Mouse (Mus musculus) telencephalon, adult 2 months (tissue): ENCODE results near the gene Tnpo3.
"Not testable (repeated sequence)": the region's sequence is repeated elsewhere in the genome, so short reads cannot be mapped to it uniquely, and the experiment has no call there.

ENCODE experiments used
- DNase-seq: peaks from one replicate; pipeline ENCODE4 v3.0.0-alpha.2; 2011; ENCODE audit warnings: low read depth, low spot score

The Tnpo3 gene

DNA sequence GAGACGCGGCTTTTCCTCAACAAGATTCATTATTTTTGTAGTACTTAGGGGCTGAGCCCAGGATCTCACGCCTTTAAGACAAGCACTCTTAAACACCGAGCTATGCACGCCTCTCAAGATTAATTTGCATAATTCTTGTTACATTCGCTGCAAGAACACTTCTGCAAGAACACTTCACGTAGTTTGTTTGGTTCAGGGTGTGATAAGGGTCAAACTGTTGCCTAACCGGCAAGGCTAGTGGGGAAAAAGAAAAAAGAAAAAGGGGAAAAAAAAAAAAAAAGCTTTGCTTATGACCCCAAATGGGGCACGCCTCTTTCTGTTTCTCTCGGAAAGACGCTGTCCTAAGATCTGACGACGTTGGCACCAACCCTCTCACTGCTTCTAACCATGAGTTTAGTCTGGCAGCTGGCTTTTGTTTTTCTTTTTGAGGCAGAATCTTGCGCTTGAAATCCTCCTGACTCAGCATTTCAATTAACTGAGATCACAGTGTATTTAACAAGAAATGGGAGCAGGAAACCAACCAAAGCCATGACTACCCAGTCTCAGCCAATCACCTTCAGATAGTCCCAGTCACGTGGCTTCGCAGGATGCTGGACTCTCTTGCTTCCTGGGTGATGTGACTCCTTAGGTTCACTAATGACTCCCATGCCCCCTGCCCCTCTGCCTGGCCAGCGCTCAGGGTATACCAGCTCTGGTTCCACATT is 11.3 kb upstream of the Tnpo3 start:
- no peak for DNase-seq

DNA sequence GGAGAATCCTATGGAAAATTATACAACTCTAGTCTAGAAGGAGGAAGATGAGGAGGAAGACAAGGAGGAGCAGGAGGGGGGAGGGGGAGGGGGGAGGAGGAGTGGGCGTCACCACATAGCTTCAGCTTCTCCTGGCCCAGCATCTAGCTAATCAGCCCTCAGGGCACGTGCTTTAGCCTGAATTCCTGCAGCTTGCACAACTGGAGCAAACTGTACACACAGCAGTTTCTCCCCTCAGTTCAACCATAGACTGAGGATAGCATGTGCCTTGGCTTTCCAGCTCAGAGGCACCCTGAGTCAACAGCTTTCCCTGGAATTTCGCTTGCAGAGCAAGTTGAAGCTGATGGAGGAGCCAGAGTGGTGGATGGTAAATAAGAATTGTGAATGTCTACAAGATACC is 10.5 kb upstream of the Tnpo3 start:
- DNase-seq: no peak

GRCm38 (mm10) chr6:29610020-29610640 is 443 bp upstream of the Tnpo3 start:
- DNase-seq: not testable (repeated sequence)

DNA sequence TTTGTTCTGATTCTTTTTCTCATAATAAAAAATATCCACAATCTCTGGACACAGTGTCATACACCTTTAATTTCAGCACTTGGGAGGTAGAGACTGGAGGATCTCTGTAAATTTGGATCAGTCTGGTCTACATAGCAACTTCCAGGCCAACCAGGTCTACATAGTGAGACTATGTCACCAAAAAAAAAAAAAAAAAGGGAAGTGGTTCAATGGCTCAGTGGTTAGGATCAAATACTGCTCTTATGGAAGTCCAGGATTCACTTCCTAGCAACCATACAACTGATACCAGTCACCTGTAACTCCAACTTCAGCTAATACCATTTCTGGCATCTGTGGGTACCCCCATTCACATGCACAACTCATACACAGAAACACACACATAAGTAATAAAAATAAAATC is 9.5 kb downstream of the Tnpo3 start:
- DNase-seq: no peak

DNA sequence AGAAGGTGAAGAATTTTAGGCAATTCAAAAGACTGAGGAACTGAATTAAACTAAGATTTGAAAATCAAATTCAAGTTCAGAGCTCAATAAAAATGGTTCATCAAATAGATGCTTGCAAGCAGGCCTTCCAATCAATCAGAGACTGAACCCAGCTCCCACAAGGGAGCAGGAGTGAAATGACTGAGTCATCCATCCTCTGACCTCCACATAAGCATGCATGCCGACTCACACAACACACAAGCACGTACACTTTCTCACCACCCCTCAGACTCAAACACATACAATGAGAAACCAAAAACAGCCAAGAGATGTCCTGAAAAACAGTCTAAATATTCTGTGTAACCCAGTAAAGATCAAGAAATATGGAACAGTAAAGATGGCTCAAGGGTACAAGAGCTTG is 14.0 kb downstream of the Tnpo3 start:
- DNase-seq: no peak

- no peak for DNase-seq
Measured at GRCm38 (mm10) chr6:29581202-29581601, 28.5 kb downstream of the Tnpo3 start.

DNA sequence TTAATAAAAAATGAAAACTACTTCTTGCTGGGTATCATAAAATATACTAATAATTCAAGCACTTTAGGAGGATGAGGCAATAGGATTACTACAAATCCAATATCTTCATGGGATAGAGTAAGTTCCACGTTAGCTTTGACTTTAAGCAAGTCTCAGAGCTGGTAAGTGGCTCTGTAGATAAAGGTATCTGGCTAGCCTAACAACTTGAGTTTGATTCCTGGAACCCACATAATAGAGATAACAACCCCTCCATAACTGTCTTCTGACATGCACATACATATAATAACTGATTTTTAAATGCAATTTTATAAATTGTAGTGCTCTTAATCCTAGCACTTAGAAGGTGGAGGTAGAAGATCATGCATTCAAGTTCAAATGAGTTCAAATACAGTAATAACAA is 28.9 kb downstream of the Tnpo3 start:
- DNase-seq: no peak

DNA sequence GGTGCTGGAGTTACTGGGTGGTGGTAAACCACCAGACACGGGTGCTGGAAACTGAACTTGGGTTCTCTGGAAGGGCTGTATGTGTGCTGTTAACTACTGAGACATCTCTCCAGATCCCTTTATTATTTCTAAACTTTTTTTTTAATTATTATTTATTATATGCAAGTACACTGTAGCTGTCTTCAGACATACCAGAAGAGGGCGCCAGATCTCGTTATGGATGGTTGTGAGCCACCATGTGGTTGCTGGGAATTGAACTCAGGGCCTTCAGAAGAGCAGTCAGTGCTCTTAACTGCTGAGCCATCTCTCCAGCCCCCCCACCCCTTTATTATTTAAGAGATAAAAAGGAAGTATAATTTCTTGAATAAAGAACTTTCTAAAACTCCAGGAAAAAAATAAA is 33.3 kb downstream of the Tnpo3 start:
- DNase-seq: not testable (repeated sequence)

GRCm38 (mm10) chr6:29557112-29557511 is 52.6 kb downstream of the Tnpo3 start:
- no peak for DNase-seq

GRCm38 (mm10) chr6:29552526-29552925 is 57.2 kb downstream of the Tnpo3 start:
- DNase-seq: no peak

DNA sequence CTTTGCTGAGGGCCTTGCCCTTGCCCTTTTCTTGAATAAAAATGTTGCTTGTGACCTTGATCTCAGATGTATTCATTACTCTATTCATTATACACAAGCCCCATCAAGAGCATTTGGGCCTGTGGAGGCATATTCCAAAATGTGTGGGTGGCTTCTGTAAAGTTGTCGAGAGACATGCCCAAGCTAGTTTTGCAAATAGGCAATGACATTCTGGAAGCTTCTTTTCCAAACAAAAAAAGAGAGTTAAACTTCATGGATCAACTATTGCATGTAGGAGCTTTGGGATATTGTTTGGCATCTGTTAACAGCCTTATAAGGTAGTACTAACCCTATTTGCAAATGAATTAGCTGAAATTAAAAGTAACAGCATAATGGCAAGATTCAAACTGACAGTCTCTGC is 61.6 kb downstream of the Tnpo3 start:
- no peak for DNase-seq

DNA sequence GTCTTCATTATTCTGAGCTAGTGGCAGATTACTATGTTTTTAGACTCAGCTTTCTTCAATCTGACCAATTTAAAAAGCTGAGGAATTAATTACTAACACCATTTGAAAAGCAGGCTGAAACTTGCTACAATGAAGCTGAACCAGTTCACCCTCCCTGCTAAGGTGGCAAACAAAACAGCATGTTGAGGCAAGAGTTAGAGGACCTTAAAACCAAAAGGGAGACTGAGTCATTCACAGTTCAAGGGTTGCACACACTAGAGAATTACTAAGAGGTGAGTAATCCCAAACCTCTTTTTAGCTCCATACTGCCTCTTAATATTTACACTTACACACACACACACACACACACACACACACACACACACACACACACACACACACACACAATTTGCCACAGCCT is 62.1 kb downstream of the Tnpo3 start:
- DNase-seq: no peak

DNA sequence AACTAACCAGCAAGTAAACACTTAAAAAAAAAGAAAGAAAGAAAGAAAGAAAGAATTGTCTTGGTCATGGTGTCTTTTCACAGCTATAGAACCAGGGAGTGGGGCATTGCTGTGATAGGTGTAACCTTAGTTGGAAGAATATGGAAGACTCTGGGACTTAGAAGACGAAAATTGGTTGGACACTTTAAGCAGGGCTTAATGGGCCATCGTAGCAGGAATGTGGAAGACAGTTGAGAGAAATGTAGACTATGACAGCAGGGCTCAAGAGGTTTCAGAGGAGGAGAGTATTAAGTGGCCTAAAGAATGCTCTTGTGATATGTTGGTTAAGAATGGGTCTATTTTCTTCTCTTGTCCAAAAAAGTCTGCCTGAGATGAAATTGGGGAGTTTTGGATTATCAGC is 64.1 kb downstream of the Tnpo3 start:
- no peak for DNase-seq

GRCm38 (mm10) chr6:29540956-29541355 is 68.7 kb downstream of the Tnpo3 start:
- DNase-seq: no peak

- no peak for DNase-seq
Measured at GRCm38 (mm10) chr6:29540223-29540622, 69.5 kb downstream of the Tnpo3 start.

- DNase-seq: no peak
Measured at GRCm38 (mm10) chr6:29539502-29539901, 70.2 kb downstream of the Tnpo3 start.

DNA sequence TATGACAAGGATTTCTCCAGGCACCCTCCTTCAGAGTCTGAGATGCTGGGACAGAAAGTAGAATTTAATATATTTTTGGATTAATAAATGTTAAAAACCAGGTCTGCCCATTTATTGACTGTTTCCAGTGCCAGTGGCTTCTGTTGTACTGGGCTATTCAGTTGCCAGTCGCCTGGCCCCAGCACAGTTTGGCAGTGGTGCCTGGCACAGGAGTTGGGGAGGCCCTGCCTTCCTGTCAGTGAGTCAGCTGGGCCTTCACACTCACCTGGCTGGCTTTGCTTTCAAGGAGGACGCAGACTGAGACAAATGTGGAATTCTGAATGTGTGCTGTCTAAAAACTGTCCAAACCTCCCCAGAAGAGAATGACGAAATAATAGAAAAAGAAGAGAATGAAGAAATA is 72.5 kb downstream of the Tnpo3 start:
- DNase-seq: no peak

GRCm38 (mm10) chr6:29536651-29537193 is 73.0 kb downstream of the Tnpo3 start:
- no peak for DNase-seq

GRCm38 (mm10) chr6:29535316-29535715 is 74.4 kb downstream of the Tnpo3 start:
- DNase-seq: no peak

GRCm38 (mm10) chr6:29530050-29530449 is 79.6 kb downstream of the Tnpo3 start:
- no peak for DNase-seq

GRCm38 (mm10) chr6:29529444-29529820 is 80.3 kb downstream of the Tnpo3 start:
- no peak for DNase-seq

DNA sequence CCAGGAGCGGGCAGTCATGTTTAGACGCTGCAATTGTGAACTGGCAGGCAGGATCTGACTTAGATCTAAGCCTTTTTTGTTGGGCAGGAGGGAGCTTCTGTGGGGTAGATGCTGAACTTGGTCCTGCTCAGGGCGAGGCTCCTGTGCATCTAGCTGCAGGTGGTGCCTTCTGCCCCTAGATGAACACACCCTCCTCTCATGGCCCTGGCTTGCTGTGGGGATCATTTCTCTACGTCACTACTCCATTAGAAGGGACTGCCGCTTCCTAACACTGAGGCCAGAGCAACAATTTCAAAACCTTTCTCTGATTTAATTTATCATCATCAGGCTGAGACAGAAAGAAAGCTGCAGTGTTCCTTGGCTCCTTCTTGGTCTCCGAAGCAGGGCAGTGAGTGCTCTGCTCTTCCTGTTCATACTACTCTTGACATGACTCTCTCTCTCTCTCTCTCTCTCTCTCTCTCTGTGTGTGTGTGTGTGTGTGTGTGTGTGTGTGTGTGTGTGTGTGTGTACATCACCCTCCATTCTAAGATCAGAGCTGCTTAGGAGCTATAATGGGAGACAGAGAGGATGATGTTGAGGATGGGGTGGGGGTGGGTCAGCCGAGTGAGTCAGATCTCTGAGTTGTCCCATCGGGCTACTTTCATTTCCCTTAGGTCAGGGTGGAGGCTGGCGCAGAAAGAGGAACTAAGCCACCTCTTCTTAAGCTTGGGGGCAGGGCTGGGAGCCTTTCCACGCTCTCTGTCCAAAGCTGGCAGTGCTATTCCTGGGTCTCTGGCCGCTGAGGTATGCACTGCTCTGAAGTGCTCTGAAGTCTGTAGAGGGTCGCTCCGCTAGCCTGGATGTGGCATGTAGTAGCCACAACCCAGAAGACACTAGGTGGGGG is 80.9 kb downstream of the Tnpo3 start:
- peak; percentile 46 for DNase-seq
